Mouse (Mus musculus) intestine, postnatal 0 days (tissue): ENCODE measurements around the gene Atp8a2. TPM values are rescaled to one million over a fixed set of nuclear protein-coding genes. Genes with fewer than 3 reads are reported as not detected.
"Not testable (repeated sequence)": the region's sequence is repeated elsewhere in the genome, so short reads cannot be mapped to it uniquely, and the experiment has no call there.

ENCODE experiments used
- ATAC-seq: fragments of 200-750 bp; cut with Nextera tagmentation; 2 replicates; pipeline ENCODE4 v1.8.0; 2017; ENCODE audit warnings: mild to moderate bottlenecking, moderate TSS enrichment, moderate library complexity
- H3K27ac ChIP-seq: fragments of 300-500 bp; sonication (generic); 2 replicates; pipeline ENCODE4 v1.5.1; 2014; ENCODE audit warnings: mild to moderate bottlenecking, low read depth, low read length, moderate library complexity
- H3K27me3 ChIP-seq: fragments of 300-500 bp; sonication (generic); replicated peaks from 2 replicates; pipeline ENCODE4 v1.6.1; 2014; ENCODE audit warnings: low read length, mixed read lengths; ENCODE audit not compliant: control insufficient read depth, insufficient read depth
- H3K36me3 ChIP-seq: fragments of 300-500 bp; sonication (generic); 2 replicates; pipeline ENCODE4 v1.6.1; 2014; ENCODE audit warnings: mild to moderate bottlenecking, moderate library complexity; ENCODE audit not compliant: control insufficient read depth, insufficient read depth
- H3K4me1 ChIP-seq: fragments of 300-500 bp; sonication (generic); replicated peaks from 2 replicates; pipeline ENCODE4 v1.6.1; 2014; ENCODE audit warnings: antibody characterized with exemption, low read length, mixed read lengths; ENCODE audit not compliant: control insufficient read depth, insufficient read depth
- H3K4me2 ChIP-seq: fragments of 300-500 bp; sonication (generic); replicated peaks from 2 replicates; pipeline ENCODE4 v1.6.1; 2014; ENCODE audit warnings: low read depth, mild to moderate bottlenecking, moderate library complexity
- H3K4me3 ChIP-seq: fragments of 300-500 bp; sonication (generic); 2 replicates; pipeline ENCODE4 v1.5.1; 2014; ENCODE audit warnings: low read depth, low read length
- H3K9ac ChIP-seq: fragments of 300-500 bp; sonication (generic); 2 replicates; pipeline ENCODE4 v1.6.1; 2014; ENCODE audit warnings: mild to moderate bottlenecking, low read depth, low read length
- H3K9me3 ChIP-seq: fragments of 300-500 bp; sonication (generic); 2 replicates; pipeline ENCODE4 v1.6.1; 2016; ENCODE audit warnings: mixed run types; ENCODE audit not compliant: control insufficient read depth
- CTCF ChIP-seq: sonication (generic); IDR thresholded peaks from 2 replicates; pipeline ENCODE4 v1.5.1; 2016; ENCODE audit warnings: low read depth, mild to moderate bottlenecking, control low read depth, antibody characterized with exemption, moderate library complexity
- WGBS: fragments of 180-500 bp; shearing (Covaris S2); extraction: QIAGEN DNeasy Blood & Tissue Kit; methylation state at CpG from one replicate; pipeline ENCODE4 v1.1.7; 2014; 5-methylcytosine and 5-hydroxymethylcytosine counted together
- polyA plus RNA-seq: library from polyadenylated mRNA; unstranded; fragments of >200 nt; fragmentation: Nextera tagmentation; extraction: Ambion mirVana; gene quantifications from 2 replicates; pipeline ENCODE4 v1.2.1, GENCODE M21; 2015

Atp8a2 gene
- polyA plus RNA-seq, 1 experiment from 2014 or later, result 5.1 TPM

DNA sequence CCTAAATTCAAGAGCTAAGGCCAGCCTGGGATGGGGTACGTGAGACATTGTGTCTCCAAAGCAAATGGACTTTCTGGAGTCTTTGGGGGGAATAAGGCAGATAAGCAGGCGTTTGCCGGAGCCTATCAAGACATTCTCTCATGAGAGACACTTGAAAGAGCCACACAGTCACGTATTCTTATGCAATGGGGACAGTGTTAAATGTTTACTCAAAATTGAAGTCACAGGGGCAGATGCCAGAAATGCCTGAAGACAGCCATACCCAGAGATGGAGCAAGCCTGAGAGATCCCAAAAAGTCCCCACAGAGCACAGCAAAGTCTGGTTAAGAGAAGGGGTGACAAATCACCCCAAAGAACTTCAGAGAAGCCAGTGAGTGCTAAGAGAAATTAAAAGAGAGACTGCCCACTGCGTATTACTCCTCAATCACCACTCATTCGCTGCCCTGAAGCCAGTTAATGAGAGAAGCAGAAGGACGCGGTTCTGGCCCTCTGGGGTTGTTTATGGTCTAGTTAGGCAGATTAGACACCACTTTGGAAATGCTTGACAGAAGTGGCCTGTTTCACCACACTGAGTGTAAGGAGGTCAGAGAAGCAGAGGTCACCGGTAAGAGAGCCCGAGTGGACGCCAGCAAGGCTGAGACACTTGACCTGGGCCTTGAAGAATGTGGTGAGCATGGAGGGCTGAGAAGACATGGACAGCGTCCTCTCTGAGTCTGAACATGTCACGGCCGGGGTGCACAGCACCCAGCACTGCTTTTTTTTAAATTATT lies 356.8 kb downstream of the Atp8a2 start:
- WGBS, result 73% methylated on average over 14 of the region's 14 CpGs

GRCm38 (mm10) chr14:59838446-59839259 lies 358.3 kb downstream of the Atp8a2 start:
- H3K9me3 ChIP-seq, H3K36me3 ChIP-seq, H3K4me2 ChIP-seq, H3K4me3 ChIP-seq, H3K9ac ChIP-seq, H3K27ac ChIP-seq, H3K4me1 ChIP-seq, ATAC-seq, H3K27me3 ChIP-seq: not testable (repeated sequence)
- 90% methylated on average over 1 of the region's 3 CpGs for whole genome bisulfite sequencing

More for the DNA sequence above, 356.8 kb downstream of the Atp8a2 start:
- Histone ChIP-seq H3K4me3 (no peak overlapping the region), H3K9me3 (no peaks in the 10 kb centered on the region), H3K36me3 (no peaks in the 10 kb centered on the region), H3K27me3 (no peaks in the 10 kb centered on the region), H3K4me2 (no peak overlapping the region), H3K27ac (no peak overlapping the region), H3K4me1 (no peaks in the 10 kb centered on the region), H3K9ac (no peak overlapping the region)
- ATAC-seq, result no peak
- TF ChIP-seq CTCF, result no peak

- not testable (repeated sequence) for H3K27me3 ChIP-seq, H3K4me2 ChIP-seq, ATAC-seq, H3K9ac ChIP-seq, H3K27ac ChIP-seq, H3K4me3 ChIP-seq, H3K4me1 ChIP-seq, H3K36me3 ChIP-seq, H3K9me3 ChIP-seq
- no CpG with 5 or more reads among the region's 3 CpGs for WGBS
Measured at GRCm38 (mm10) chr14:59837691-59838241, 359.2 kb downstream of the Atp8a2 start.

DNA sequence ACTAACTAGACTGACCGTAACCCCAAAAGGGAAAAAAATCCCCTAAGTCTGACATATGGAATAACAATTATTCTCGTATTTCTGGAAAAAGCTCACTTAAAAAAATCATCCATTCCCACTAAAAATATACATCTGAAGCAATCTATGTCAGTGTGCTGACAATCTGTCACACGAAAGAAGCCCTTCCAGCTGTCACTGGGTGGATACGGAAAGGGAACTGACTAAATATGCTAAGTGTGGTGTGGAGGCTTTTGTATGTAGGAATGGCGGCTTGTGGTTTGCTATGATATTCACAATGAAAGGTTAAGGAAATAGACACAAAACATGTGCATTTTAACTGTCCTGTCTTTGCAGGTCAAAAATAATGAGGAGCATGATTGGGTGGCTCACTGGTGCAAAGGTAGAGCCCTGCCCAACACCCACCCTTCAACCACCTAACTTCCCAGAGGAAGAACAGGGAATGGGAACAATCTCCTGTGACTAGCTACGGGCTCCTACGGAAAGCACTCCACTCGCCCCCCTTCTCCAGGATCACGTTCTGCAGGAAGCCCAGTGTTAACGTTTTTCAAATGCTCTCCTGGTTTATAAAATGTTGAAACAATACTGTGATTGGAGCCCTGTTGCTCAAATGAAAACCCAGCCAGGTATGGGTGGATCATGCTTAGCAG lies 360.0 kb downstream of the Atp8a2 start:
- H3K4me1 ChIP-seq, result no peaks in the 10 kb centered on the region
- no peaks in the 10 kb centered on the region for H3K27me3 ChIP-seq
- no peak for ATAC-seq
- no peak for TF ChIP-seq CTCF
- no peaks in the 10 kb centered on the region for H3K36me3 ChIP-seq
- H3K4me2 ChIP-seq, result no peak overlapping the region
- 71% methylated on average over 10 of the region's 10 CpGs for WGBS
- H3K27ac ChIP-seq, result no peak overlapping the region
- no peak overlapping the region for H3K9ac ChIP-seq
- H3K9me3 ChIP-seq, result no peaks in the 10 kb centered on the region
- H3K4me3 ChIP-seq, result no peak overlapping the region

DNA sequence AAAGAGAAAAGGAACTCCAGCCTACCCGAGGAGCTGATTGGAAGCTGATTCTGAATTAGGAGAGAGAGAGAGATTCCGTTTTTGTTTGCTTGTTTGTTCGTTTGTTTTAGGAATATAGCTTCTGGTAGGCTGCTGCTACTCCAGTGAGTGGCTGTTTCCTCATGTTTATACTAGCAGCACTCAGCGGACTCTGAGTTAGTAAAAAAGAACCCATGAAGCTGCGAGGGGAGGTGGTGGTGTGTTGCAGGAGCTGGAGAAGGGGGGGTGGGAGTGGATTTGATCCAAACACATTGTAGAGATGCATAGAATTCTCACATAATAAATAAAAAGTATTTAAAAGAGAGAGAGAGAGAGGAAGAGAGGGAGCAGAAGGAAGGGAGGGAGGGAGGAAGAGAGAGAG lies 367.4 kb downstream of the Atp8a2 start:
- no peak for ATAC-seq

GRCm38 (mm10) chr14:59827409-59827808 lies 369.6 kb downstream of the Atp8a2 start:
- H3K36me3 ChIP-seq, result no peaks in the 10 kb centered on the region
- H3K27ac ChIP-seq, result no peak overlapping the region
- no peak overlapping the region for H3K4me3 ChIP-seq
- no peak for ATAC-seq
- H3K4me1 ChIP-seq, result no peaks in the 10 kb centered on the region
- no peaks in the 10 kb centered on the region for H3K9me3 ChIP-seq
- no peak overlapping the region for H3K9ac ChIP-seq
- no peak overlapping the region for H3K4me2 ChIP-seq
- TF ChIP-seq CTCF, result no peak
- no peaks in the 10 kb centered on the region for H3K27me3 ChIP-seq
- WGBS, result 52% methylated on average over 5 of the region's 5 CpGs

More for the DNA sequence above, 367.4 kb downstream of the Atp8a2 start:
- TF ChIP-seq CTCF, result no peak
- no peak overlapping the region for H3K9ac ChIP-seq
- 70% methylated on average over 5 of the region's 5 CpGs for WGBS
- no peak overlapping the region for H3K27ac ChIP-seq
- H3K27me3 ChIP-seq, result no peaks in the 10 kb centered on the region
- H3K9me3 ChIP-seq, result no peaks in the 10 kb centered on the region
- H3K4me3 ChIP-seq, result no peak overlapping the region
- no peaks in the 10 kb centered on the region for H3K4me1 ChIP-seq
- no peaks in the 10 kb centered on the region for H3K36me3 ChIP-seq
- H3K4me2 ChIP-seq, result no peak overlapping the region
